Mouse (Mus musculus) macrophage (primary cell): ENCODE measurements at regions not wholly inside any gene's neighbourhood (a gene's known extent, or its start where the extent isn't known, plus 50 kb on each side); places are given as distances from the start of the nearest gene placed in this dataset.
"Not testable (repeated sequence)": the region's sequence is repeated elsewhere in the genome, so short reads cannot be mapped to it uniquely, and the experiment has no call there.

Experiments used
- H3K27ac ChIP-seq: fragments of 350-480 bp; formaldehyde crosslinking; 2 replicates; pipeline ENCODE4 v1.9.0; 2021
- H3K36me3 ChIP-seq: fragments of 350-480 bp; formaldehyde crosslinking; 2 replicates; pipeline ENCODE4 v1.9.0; 2021; ENCODE audit errors: inconsistent target
- H3K4me3 ChIP-seq: fragments of 350-480 bp; formaldehyde crosslinking; 2 replicates; pipeline ENCODE4 v1.9.0; 2021; ENCODE audit errors: inconsistent target
- H3K79me2 ChIP-seq: fragments of 350-480 bp; formaldehyde crosslinking; 2 replicates; pipeline ENCODE4 v1.9.0; 2021; ENCODE audit errors: inconsistent target
- whole genome bisulfite sequencing: methylation state at CpG from one replicate; pipeline ENCODE4 v1.1.7; 2026; ENCODE audit warnings: inconsistent platforms; ENCODE audit not compliant: missing documents; 5-methylcytosine and 5-hydroxymethylcytosine counted together

- Histone ChIP-seq H3K27ac (no peak overlapping the region), H3K36me3 (no peaks in the 10 kb centered on the region), H3K4me3 (no peak overlapping the region), H3K79me2 (no peaks in the 10 kb centered on the region)
- WGBS, result 89% methylated on average over 3 of the region's 3 CpGs
Measured at GRCm38 (mm10) chr2:11083536-11083935, 88.4 kb upstream of the Prkcq start.

GRCm38 (mm10) chr2:11086996-11087395, 84.9 kb upstream of the Prkcq start:
- Histone ChIP-seq H3K27ac (no peak overlapping the region), H3K36me3 (no peaks in the 10 kb centered on the region), H3K4me3 (no peak overlapping the region), H3K79me2 (no peaks in the 10 kb centered on the region)
- WGBS, result 44% methylated on average over 1 of the region's 1 CpGs

- H3K4me3 ChIP-seq, H3K79me2 ChIP-seq, H3K36me3 ChIP-seq, H3K27ac ChIP-seq: not testable (repeated sequence)
- 25% methylated on average over 25 of the region's 34 CpGs for WGBS
Measured at GRCm38 (mm10) chr2:11099834-11100622, 71.9 kb upstream of the Prkcq start.

GRCm38 (mm10) chr2:11113191-11113590, 58.7 kb upstream of the Prkcq start:
- Histone ChIP-seq H3K27ac (no peak overlapping the region), H3K36me3 (no peaks in the 10 kb centered on the region), H3K4me3 (no peak overlapping the region), H3K79me2 (no peaks in the 10 kb centered on the region)
- 55% methylated on average over 8 of the region's 8 CpGs for WGBS

- H3K4me3 ChIP-seq, result no peak overlapping the region
- no peaks in the 10 kb centered on the region for H3K36me3 ChIP-seq
- no peaks in the 10 kb centered on the region for H3K79me2 ChIP-seq
- H3K27ac ChIP-seq, result no peak overlapping the region
- 73% methylated on average over 1 of the region's 1 CpGs for WGBS
Measured at GRCm38 (mm10) chr2:11118625-11119024, 53.3 kb upstream of the Prkcq start.

- no peaks in the 10 kb centered on the region for H3K79me2 ChIP-seq
- WGBS, result 46% methylated on average over 9 of the region's 9 CpGs
- no peak overlapping the region for H3K27ac ChIP-seq
- H3K36me3 ChIP-seq, result no peaks in the 10 kb centered on the region
- H3K4me3 ChIP-seq, result no peak overlapping the region
Measured at GRCm38 (mm10) chr2:11119301-11119700, 52.6 kb upstream of the Prkcq start.
